In genomic region chr15:99092870-99093269, GRCm38 (mm10) we compare ENCODE assay signal across 8 mouse cellular contexts. TPM values are rescaled to one million over a fixed set of nuclear protein-coding genes. Genes with fewer than 3 reads are reported as not detected.
A peak's percentile ranks its signal among the peaks of the same experiment; 100 is the strongest.
DNase-seq lines count a peak whose midpoint lies in the region; ATAC-seq lines count a peak whose summit lies in the region.

Gene Dnajc22, plus strand, starts transcription at chr15:99093170.

- H3K27ac ChIP-seq in kidney, embryonic 15.5 days = peak within 1 kb of the TSS; percentile 87
- no peak within 1 kb of the TSS for H3K27ac ChIP-seq in embryonic facial prominence, embryonic 12.5 days
- no peak within 1 kb of the TSS for H3K27ac ChIP-seq in intestine, embryonic 15.5 days

- peaks cover 73% of the 10 kb centered on the region for H3K4me1 ChIP-seq in kidney, embryonic 15.5 days
- peaks cover 49% of the 10 kb centered on the region for H3K4me1 ChIP-seq in embryonic facial prominence, embryonic 12.5 days
- peaks cover 44% of the 10 kb centered on the region for H3K4me1 ChIP-seq in intestine, embryonic 15.5 days (replicated peaks)

- ATAC-seq in kidney, embryonic 15.5 days (replicated peaks; ENCODE audit: low FRiP score) = no peak
- no peak for ATAC-seq in embryonic facial prominence, embryonic 12.5 days (ENCODE audit: insufficient number of reproducible peaks, insufficient read depth, low FRiP score, low TSS enrichment)
- no peak for ATAC-seq in intestine, embryonic 15.5 days

- no peak for DNase-seq in kidney, postnatal 36 days
- peak; percentile 46 for DNase-seq in neural tube, embryonic 10.5 days (ENCODE audit: extremely low spot score, low spot score)
- no peak for DNase-seq in right cerebral cortex, adult 2 months (ENCODE audit: low spot score in 2 of 2)
- no peak for DNase-seq in thymus, adult 18-20 months
- no peak for DNase-seq in adrenal gland, postnatal 4 days (ENCODE audit: low spot score in 2 of 2)

- peak within 1 kb of the TSS; percentile 43 for H3K9ac ChIP-seq in kidney, embryonic 15.5 days
- peak within 1 kb of the TSS; percentile 42 for H3K9ac ChIP-seq in embryonic facial prominence, embryonic 12.5 days
- H3K9ac ChIP-seq in intestine, embryonic 15.5 days = peak within 1 kb of the TSS; percentile 33

- H3K9me3 ChIP-seq in kidney, embryonic 15.5 days (replicated peaks) = no peaks in the 10 kb centered on the region
- H3K9me3 ChIP-seq in embryonic facial prominence, embryonic 12.5 days = no peaks in the 10 kb centered on the region
- H3K9me3 ChIP-seq in intestine, embryonic 15.5 days = no peaks in the 10 kb centered on the region

- peaks cover 96% of the 10 kb centered on the region for H3K27me3 ChIP-seq in kidney, embryonic 15.5 days
- H3K27me3 ChIP-seq in embryonic facial prominence, embryonic 12.5 days = peaks cover 97% of the 10 kb centered on the region
- H3K27me3 ChIP-seq in intestine, embryonic 15.5 days (replicated peaks) = peaks cover 92% of the 10 kb centered on the region

- WGBS in kidney, embryonic 15.5 days = 37% methylated on average over 8 of the region's 8 CpGs
- WGBS in embryonic facial prominence, embryonic 12.5 days = 15% methylated on average over 8 of the region's 8 CpGs
- 48% methylated on average over 8 of the region's 8 CpGs for WGBS in intestine, embryonic 15.5 days

- peak within 1 kb of the TSS; percentile 50 for H3K4me3 ChIP-seq in kidney, embryonic 15.5 days (replicated peaks)
- H3K4me3 ChIP-seq in embryonic facial prominence, embryonic 12.5 days = peak within 1 kb of the TSS; percentile 43
- peak within 1 kb of the TSS; percentile 36 for H3K4me3 ChIP-seq in intestine, embryonic 15.5 days (replicated peaks)

- peak within 1 kb of the TSS; percentile 93 for H3K4me2 ChIP-seq in kidney, embryonic 15.5 days
- peak within 1 kb of the TSS; percentile 85 for H3K4me2 ChIP-seq in embryonic facial prominence, embryonic 12.5 days (replicated peaks)
- H3K4me2 ChIP-seq in intestine, embryonic 15.5 days (replicated peaks) = peak within 1 kb of the TSS; percentile 82

- H3K36me3 ChIP-seq in kidney, embryonic 15.5 days = no peaks in the 10 kb centered on the region
- no peaks in the 10 kb centered on the region for H3K36me3 ChIP-seq in embryonic facial prominence, embryonic 12.5 days
- no peaks in the 10 kb centered on the region for H3K36me3 ChIP-seq in intestine, embryonic 15.5 days

RNA-seq across cellular contexts. Expression of gene Dnajc22, which starts in this region (rescaled TPM):
- 8.6 and 8.8 TPM in 2 replicates for polyA plus RNA-seq in kidney, embryonic 15.5 days (2015; fragmentation: Nextera tagmentation; extraction: Ambion mirVana)
- polyA plus RNA-seq in embryonic facial prominence, embryonic 12.5 days (2016; fragmentation: Nextera tagmentation; extraction: Ambion mirVana) = 0.70 and 0.75 TPM in 2 replicates
- polyA plus RNA-seq in intestine, embryonic 15.5 days (2015; fragmentation: Nextera tagmentation; extraction: Ambion mirVana) = 37.4 and 39.0 TPM in 2 replicates
- total RNA-seq in adrenal gland, postnatal 4 days (2021) = 1 to 10 TPM; 3.7 to 6.4 TPM
